Mouse (Mus musculus): ENCODE measurements around the gene Grm6. TPM values are rescaled to one million over a fixed set of nuclear protein-coding genes. Genes with fewer than 3 reads are reported as not detected.
A peak's percentile ranks its signal among the peaks of the same experiment; 100 is the strongest.

The Grm6 gene
- polyA plus RNA-seq (2012; rRNA removed) = 0.23 and 0.45 TPM in 2 replicates

GRCm38 (mm10) chr11:50850177-50850735 is at the start of gene Grm6:
Gene Grm6 (plus strand): TSS chr11:50850685.
- no peak for DNase-seq (ENCODE audit: low read depth, low spot score)

GRCm38 (mm10) chr11:50814233-50814632 is 36.3 kb upstream of the Grm6 start:
- 95% methylated on average over 4 of the region's 4 CpGs for WGBS

More at GRCm38 (mm10) chr11:50850177-50850735, at the start of gene Grm6:
- 2% methylated on average over 11 of the region's 11 CpGs for WGBS

GRCm38 (mm10) chr11:50826214-50826613 is 24.3 kb upstream of the Grm6 start:
- 64% methylated on average over 2 of the region's 2 CpGs for WGBS
- no peak for DNase-seq (ENCODE audit: low read depth, low spot score)

More at GRCm38 (mm10) chr11:50814233-50814632, 36.3 kb upstream of the Grm6 start:
- DNase-seq (ENCODE audit: low read depth, low spot score) = no peak

GRCm38 (mm10) chr11:50827010-50827953 is 23.2 kb upstream of the Grm6 start, which contains the start of gene Zfp354c:
Gene Zfp354c (minus strand): TSS chr11:50827724.
- peak; percentile 47 for DNase-seq (ENCODE audit: low read depth, low spot score)
- 3% methylated on average over 45 of the region's 45 CpGs for WGBS

- WGBS = 87% methylated on average over 4 of the region's 4 CpGs
- DNase-seq (ENCODE audit: low read depth, low spot score) = no peak
These were observed 14.8 kb upstream of the Grm6 start for GRCm38 (mm10) chr11:50835727-50836126.

- WGBS = 11% methylated on average over 22 of the region's 22 CpGs
- peak; percentile 55 for DNase-seq (ENCODE audit: low read depth, low spot score)
These were observed 9.3 kb upstream of the Grm6 start, which contains the start of gene Zfp879 for GRCm38 (mm10) chr11:50841023-50841735. Gene Zfp879 (minus strand): TSS chr11:50841552.

GRCm38 (mm10) chr11:50845951-50846350 is 4.5 kb upstream of the Grm6 start:
- WGBS = 94% methylated on average over 3 of the region's 3 CpGs
- no peak for DNase-seq (ENCODE audit: low read depth, low spot score)

GRCm38 (mm10) chr11:50847047-50847446 is 3.4 kb upstream of the Grm6 start:
- 64% methylated on average over 5 of the region's 5 CpGs for WGBS
- DNase-seq (ENCODE audit: low read depth, low spot score) = no peak

GRCm38 (mm10) chr11:50848520-50849137 is 1.9 kb upstream of the Grm6 start:
- 33% methylated on average over 3 of the region's 3 CpGs for WGBS
- DNase-seq (ENCODE audit: low read depth, low spot score) = no peak

GRCm38 (mm10) chr11:50849310-50849709 is 1.2 kb upstream of the Grm6 start:
- no peak for DNase-seq (ENCODE audit: low read depth, low spot score)
- WGBS = 4% methylated on average over 10 of the region's 10 CpGs

- under 1% methylated on average over 69 of the region's 72 CpGs for WGBS
- DNase-seq (ENCODE audit: low read depth, low spot score) = no peak
These were observed 610 bp downstream of the Grm6 start for GRCm38 (mm10) chr11:50850989-50851601.

GRCm38 (mm10) chr11:50878641-50879040 is 28.2 kb downstream of the Grm6 start:
- WGBS = 73% methylated on average over 3 of the region's 3 CpGs
- no peak for DNase-seq (ENCODE audit: low read depth, low spot score)

- 71% methylated on average over 3 of the region's 3 CpGs for WGBS
- no peak for DNase-seq (ENCODE audit: low read depth, low spot score)
These were observed 33.3 kb downstream of the Grm6 start for GRCm38 (mm10) chr11:50883756-50884155.

- 34% methylated on average over 8 of the region's 8 CpGs for WGBS
- no peak for DNase-seq (ENCODE audit: low read depth, low spot score)
These were observed 35.9 kb downstream of the Grm6 start for GRCm38 (mm10) chr11:50886231-50886932.

- no peak for DNase-seq (ENCODE audit: low read depth, low spot score)
- WGBS = 20% methylated on average over 10 of the region's 10 CpGs
These were observed 36.4 kb downstream of the Grm6 start for GRCm38 (mm10) chr11:50886933-50887293.

- DNase-seq (ENCODE audit: low read depth, low spot score) = peak; percentile 27
- WGBS = 6% methylated on average over 26 of the region's 26 CpGs
These were observed 37.1 kb downstream of the Grm6 start, which contains the start of gene Zfp454 for GRCm38 (mm10) chr11:50887390-50888128. Gene Zfp454 (minus strand): TSS chr11:50887651.

GRCm38 (mm10) chr11:50892441-50892840 is 42.0 kb downstream of the Grm6 start:
- 49% methylated on average over 2 of the region's 2 CpGs for WGBS
- DNase-seq (ENCODE audit: low read depth, low spot score) = no peak

GRCm38 (mm10) chr11:50897359-50897758 is 46.9 kb downstream of the Grm6 start:
- no peak for DNase-seq (ENCODE audit: low read depth, low spot score)
- WGBS = 70% methylated on average over 1 of the region's 1 CpGs
